Comparison of ENCODE assay signal across 9 mouse cellular contexts in the genomic region with DNA sequence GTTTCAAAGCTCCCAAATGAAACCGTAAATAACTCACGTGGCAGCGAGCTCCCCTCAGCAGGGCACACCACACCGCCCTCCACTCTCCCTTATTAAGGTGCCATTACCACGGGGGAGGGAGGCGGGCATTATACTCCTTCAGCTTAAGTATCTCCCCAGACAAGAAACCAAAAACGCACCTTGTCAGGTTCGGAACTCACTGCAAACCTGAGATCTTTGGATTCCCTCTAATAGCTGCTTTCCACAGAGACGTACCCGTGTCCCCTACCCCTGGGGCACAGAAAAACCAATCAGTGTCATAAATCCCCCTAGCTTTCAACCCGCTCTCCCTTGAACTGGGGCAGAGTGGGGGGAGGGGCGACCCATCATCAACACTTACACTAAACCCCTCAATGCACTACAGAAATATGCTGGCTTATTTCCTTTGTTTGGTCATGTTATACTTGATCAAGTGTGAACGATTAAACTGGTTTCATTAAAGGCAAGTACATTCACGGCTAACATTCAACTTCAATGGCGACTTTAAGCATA. TPM values are rescaled to one million over a fixed set of nuclear protein-coding genes. Genes with fewer than 3 reads are reported as not detected.
A peak's percentile ranks its signal among the peaks of the same experiment; 100 is the strongest.
DNase-seq lines count a peak whose midpoint lies in the region; ATAC-seq and TF ChIP-seq lines count a peak whose summit lies in the region.
"Had no signal": no experiment of that assay in that cellular context is flagged by ENCODE, and none has a peak within 500 bp of the region (broad histone marks: within the 10 kb centered on the region; RNA-seq: fewer than 3 reads in every experiment).

No protein-coding gene starts in this region.

- H3K4me3 ChIP-seq in kidney, adult 2 months (ENCODE audit: insufficient read depth, low read depth, low read length), result no peak overlapping the region
- H3K4me3 ChIP-seq in embryonic facial prominence, embryonic 12.5 days, result peak overlapping the region; percentile 86
- peak overlapping the region; percentile 29 for H3K4me3 ChIP-seq in neural tube, embryonic 15.5 days (replicated peaks)

- TF ChIP-seq POLR2A in kidney, adult 2 months (IDR thresholded peaks at IDR 0.05; ENCODE audit: low read depth, low read length), result no peak

- no peak for TF ChIP-seq CTCF in kidney, adult 2 months (conservative IDR thresholded peaks at IDR 0.05; ENCODE audit: insufficient read depth, insufficient read length, low read depth, low read length)

- DNase-seq in kidney, adult 2 months, result no peak
- DNase-seq in kidney, adult 18-20 months, result no peak
- DNase-seq in kidney, postnatal 4 days, result peak; percentile 53 to 62
- no peak for DNase-seq in testis, postnatal 14 days (ENCODE audit: low spot score)
- DNase-seq in gastrocnemius, adult 8-10 months (ENCODE audit: low spot score in 2 of 2), result no peak
- DNase-seq in urinary bladder, postnatal 4 days (ENCODE audit: low spot score in 2 of 2), result no peak

- H3K36me3 ChIP-seq in kidney, adult 2 months (ENCODE audit: control insufficient read depth, insufficient read depth, low read length), result no peaks in the 10 kb centered on the region
- no peaks in the 10 kb centered on the region for H3K36me3 ChIP-seq in embryonic facial prominence, embryonic 12.5 days
- H3K36me3 ChIP-seq in neural tube, embryonic 15.5 days, result no peaks in the 10 kb centered on the region

- WGBS in kidney, adult 2 months, result 34% methylated on average over 15 of the region's 15 CpGs
- whole genome bisulfite sequencing in embryonic facial prominence, embryonic 12.5 days, result 5% methylated on average over 15 of the region's 15 CpGs
- 6% methylated on average over 15 of the region's 15 CpGs for WGBS in neural tube, embryonic 15.5 days

- H3K27ac ChIP-seq in kidney, adult 2 months (ENCODE audit: insufficient read depth, low read depth, low read length), result peak overlapping the region; percentile 1; the same call in 1 of the 2 replicates
- no peak overlapping the region for H3K27ac ChIP-seq in embryonic facial prominence, embryonic 12.5 days
- 0 out of 2 replicates have a peak overlapping the region, but pooled peaks have one; percentile 6 for H3K27ac ChIP-seq in neural tube, embryonic 15.5 days (replicated peaks)

- H3K9ac ChIP-seq in embryonic facial prominence, embryonic 12.5 days, result peak overlapping the region; percentile 39; the same call in 1 of the 2 replicates
- peak overlapping the region; percentile 28; the same call in 1 of the 2 replicates for H3K9ac ChIP-seq in neural tube, embryonic 15.5 days (replicated peaks)

- no peak for ATAC-seq in embryonic facial prominence, embryonic 12.5 days (ENCODE audit: insufficient number of reproducible peaks, insufficient read depth, low FRiP score, low TSS enrichment)
- no peak for ATAC-seq in neural tube, embryonic 15.5 days (ENCODE audit: low FRiP score)
- ATAC-seq: Patski had no signal

- H3K4me1 ChIP-seq in kidney, adult 2 months (ENCODE audit: control insufficient read depth, insufficient read depth, low read length), result peaks cover 20% of the 10 kb centered on the region; the same call in 1 of the 2 replicates
- H3K4me1 ChIP-seq in embryonic facial prominence, embryonic 12.5 days, result peaks cover 55% of the 10 kb centered on the region
- H3K4me1 ChIP-seq in neural tube, embryonic 15.5 days, result peaks cover 64% of the 10 kb centered on the region

- H3K9me3 ChIP-seq in embryonic facial prominence, embryonic 12.5 days, result no peaks in the 10 kb centered on the region
- no peaks in the 10 kb centered on the region for H3K9me3 ChIP-seq in neural tube, embryonic 15.5 days (replicated peaks)

- H3K27me3 ChIP-seq in kidney, adult 2 months (replicated peaks; ENCODE audit: control insufficient read depth, insufficient read depth, low read length), result no peaks in the 10 kb centered on the region
- H3K27me3 ChIP-seq in embryonic facial prominence, embryonic 12.5 days, result no peaks in the 10 kb centered on the region
- H3K27me3 ChIP-seq in neural tube, embryonic 15.5 days (replicated peaks), result no peaks in the 10 kb centered on the region
- H3K27me3 ChIP-seq: Patski had no signal

- H3K4me2 ChIP-seq in embryonic facial prominence, embryonic 12.5 days (replicated peaks), result peak overlapping the region; percentile 89
- H3K4me2 ChIP-seq in neural tube, embryonic 15.5 days, result peak overlapping the region; percentile 98

RNA-seq across cellular contexts. Expression of a gene that starts 2.9 kb away (rescaled TPM):
- polyA plus RNA-seq in kidney, adult 2 months (2012; rRNA removed), result 14.8 and 15.3 TPM in 2 replicates
- polyA plus RNA-seq in embryonic facial prominence, embryonic 12.5 days (2016; fragmentation: Nextera tagmentation; extraction: Ambion mirVana), result 121 and 122 TPM in 2 replicates
- polyA plus RNA-seq in neural tube, embryonic 15.5 days (2015; fragmentation: Nextera tagmentation; extraction: Ambion mirVana), result 21.2 and 30.5 TPM in 2 replicates
- 1 to 10 TPM in 1 of 4 experiments, under 1 TPM in 3; 0.17 to 1.3 (median 0.62) TPM for total RNA-seq in gastrocnemius, adult 8-10 months (2022)

RNA-seq across cellular contexts. Expression of a gene that starts 3.9 kb away (rescaled TPM):
- polyA plus RNA-seq in kidney, adult 2 months (2012; rRNA removed), result 48.6 and 57.5 TPM in 2 replicates
- polyA plus RNA-seq in embryonic facial prominence, embryonic 12.5 days (2016; fragmentation: Nextera tagmentation; extraction: Ambion mirVana), result 101 and 114 TPM in 2 replicates
- 50.5 and 52.0 TPM in 2 replicates for polyA plus RNA-seq in neural tube, embryonic 15.5 days (2015; fragmentation: Nextera tagmentation; extraction: Ambion mirVana)
- 10 to 100 TPM; 15.9 to 19.6 (median 18.1) TPM for total RNA-seq in gastrocnemius, adult 8-10 months (2022)

Comparison
In these comparisons a context has a peak if more than half of its experiments do, and no peak if none do; other contexts are left out.
1. DNase-seq: peak in kidney, postnatal 4 days (2 of 2); none in kidney, adult 2 months (single experiment), kidney, adult 18-20 months (single experiment), testis, postnatal 14 days (single experiment), gastrocnemius, adult 8-10 months (0 of 2) and urinary bladder, postnatal 4 days (0 of 2).